Mouse (Mus musculus): ENCODE results near the gene Hepacam2. TPM values are rescaled to one million over a fixed set of nuclear protein-coding genes. Genes with fewer than 3 reads are reported as not detected.
"Not testable (repeated sequence)": the region's sequence is repeated elsewhere in the genome, so short reads cannot be mapped to it uniquely, and the experiment has no call there.

Gene Hepacam2
- polyA plus RNA-seq (2015; fragmentation: Nextera tagmentation; extraction: Ambion mirVana), result 0.93 and 0.94 TPM in 2 replicates

GRCm38 (mm10) chr6:3498162-3498848 lies at the start of gene Hepacam2, which contains the start of gene Vps50:
Gene Hepacam2, minus strand, starts transcription at chr6:3498298.
Gene Vps50, plus strand, starts transcription at chr6:3498382.
- peak; percentile 91 for DNase-seq (ENCODE audit: low spot score)

GRCm38 (mm10) chr6:3544970-3545369 lies 46.9 kb upstream of the Hepacam2 start:
- no peak for DNase-seq (ENCODE audit: low spot score)

GRCm38 (mm10) chr6:3543862-3544261 lies 45.8 kb upstream of the Hepacam2 start:
- DNase-seq (ENCODE audit: low spot score), result no peak

GRCm38 (mm10) chr6:3539470-3539869 lies 41.4 kb upstream of the Hepacam2 start:
- no peak for DNase-seq (ENCODE audit: low spot score)

GRCm38 (mm10) chr6:3536048-3536447 lies 38.0 kb upstream of the Hepacam2 start:
- no peak for DNase-seq (ENCODE audit: low spot score)

- DNase-seq (ENCODE audit: low spot score), result no peak
Measured at GRCm38 (mm10) chr6:3531445-3531844, 33.3 kb upstream of the Hepacam2 start.

- no peak for DNase-seq (ENCODE audit: low spot score)
Measured at GRCm38 (mm10) chr6:3528198-3528597, 30.1 kb upstream of the Hepacam2 start.

- DNase-seq (ENCODE audit: low spot score), result no peak
Measured at GRCm38 (mm10) chr6:3512611-3513010, 14.5 kb upstream of the Hepacam2 start.

- no peak for DNase-seq (ENCODE audit: low spot score)
Measured at GRCm38 (mm10) chr6:3511612-3512011, 13.5 kb upstream of the Hepacam2 start.

- DNase-seq (ENCODE audit: low spot score), result no peak
Measured at GRCm38 (mm10) chr6:3511116-3511515, 13.0 kb upstream of the Hepacam2 start.

GRCm38 (mm10) chr6:3509782-3510181 lies 11.7 kb upstream of the Hepacam2 start:
- DNase-seq (ENCODE audit: low spot score), result peak; percentile 45

GRCm38 (mm10) chr6:3508151-3508550 lies 10.1 kb upstream of the Hepacam2 start:
- DNase-seq (ENCODE audit: low spot score), result not testable (repeated sequence)

- no peak for DNase-seq (ENCODE audit: low spot score)
Measured at GRCm38 (mm10) chr6:3507078-3507477, 9.0 kb upstream of the Hepacam2 start.

- DNase-seq (ENCODE audit: low spot score), result no peak
Measured at GRCm38 (mm10) chr6:3505289-3505688, 7.2 kb upstream of the Hepacam2 start.

- DNase-seq (ENCODE audit: low spot score), result no peak
Measured at GRCm38 (mm10) chr6:3500286-3500685, 2.2 kb upstream of the Hepacam2 start.

GRCm38 (mm10) chr6:3496210-3496609 lies 1.9 kb downstream of the Hepacam2 start:
- DNase-seq (ENCODE audit: low spot score), result peak; percentile 59

- no peak for DNase-seq (ENCODE audit: low spot score)
Measured at GRCm38 (mm10) chr6:3494285-3494684, 3.8 kb downstream of the Hepacam2 start.

GRCm38 (mm10) chr6:3487355-3487754 lies 10.7 kb downstream of the Hepacam2 start:
- no peak for DNase-seq (ENCODE audit: low spot score)

- no peak for DNase-seq (ENCODE audit: low spot score)
Measured at GRCm38 (mm10) chr6:3485133-3485532, 13.0 kb downstream of the Hepacam2 start.

- no peak for DNase-seq (ENCODE audit: low spot score)
Measured at GRCm38 (mm10) chr6:3481705-3482104, 16.4 kb downstream of the Hepacam2 start.

GRCm38 (mm10) chr6:3479853-3480252 lies 18.2 kb downstream of the Hepacam2 start:
- no peak for DNase-seq (ENCODE audit: low spot score)

- no peak for DNase-seq (ENCODE audit: low spot score)
Measured at GRCm38 (mm10) chr6:3476299-3476698, 21.8 kb downstream of the Hepacam2 start.

GRCm38 (mm10) chr6:3470706-3471105 lies 27.4 kb downstream of the Hepacam2 start:
- DNase-seq (ENCODE audit: low spot score), result no peak

All from thymus, postnatal 0 days (tissue).